Mouse (Mus musculus) left cerebral cortex, postnatal 10 days (tissue): ENCODE data around the gene Nrip3. TPM values are rescaled to one million over a fixed set of nuclear protein-coding genes. Genes with fewer than 3 reads are reported as not detected.

Source experiments
- DNase-seq, 2 experiments: peaks; one replicate each; pipeline ENCODE4 v3.0.0; 2021 to 2022; ENCODE audit warnings: low spot score in 2 of 2, mixed read lengths in 1 of 2; ENCODE audit errors: extremely low spot score in 1 of 2
- intact Hi-C: fragments of 180-260 bp; cut with DNase I; formaldehyde crosslinking; loops from one replicate; pipeline ENCODE4 v1.15.1; 2025
- total RNA-seq, 2 experiments: library from RNA; stranded (reverse); gene quantifications; 2 replicates each; pipeline ENCODE4 v1.2.3; 2021

The Nrip3 gene
- total RNA-seq, 2 experiments from 2014 or later = 81.7 to 83.3 TPM

- intact Hi-C loops = no loop called here
- no peak for DNase-seq
Measured at GRCm38 (mm10) chr7:109781087-109781469, 747 bp downstream of the Nrip3 start.

- intact Hi-C loops = no loop called here
- no peak for DNase-seq
Measured at GRCm38 (mm10) chr7:109772251-109772650, 9.6 kb downstream of the Nrip3 start.

DNA sequence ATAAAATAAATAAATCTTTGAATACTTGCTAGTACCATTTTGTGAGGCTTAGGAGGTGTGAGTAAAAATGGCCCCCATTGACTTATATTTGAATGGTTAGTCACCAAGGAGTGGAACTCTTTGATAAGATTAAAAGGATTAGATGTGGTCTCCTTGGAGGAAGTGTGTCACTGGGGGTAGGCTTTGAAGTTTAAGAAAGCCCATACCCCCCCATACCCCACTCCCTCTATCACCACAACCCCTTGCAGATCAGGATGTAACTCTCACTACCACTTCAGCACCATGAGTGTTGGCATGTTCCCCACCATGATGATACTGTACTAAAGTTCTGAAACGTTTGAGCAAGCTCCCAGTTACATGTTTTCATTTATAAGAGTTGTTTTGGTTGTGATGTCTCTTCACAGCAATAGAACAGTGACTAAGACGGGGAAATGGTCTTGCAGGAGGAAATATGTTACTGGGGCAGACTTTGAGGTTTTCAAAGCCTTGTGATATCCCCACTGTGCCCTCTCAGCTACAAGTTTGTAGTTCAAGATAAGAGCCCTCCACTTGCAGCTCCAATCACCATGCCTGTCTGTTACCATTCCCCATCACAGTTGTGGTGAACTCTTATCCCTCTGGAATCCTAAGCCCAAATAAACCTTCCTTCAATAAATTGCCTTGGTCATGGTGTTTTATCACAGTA lies 13.0 kb downstream of the Nrip3 start:
- DNase-seq = no peak
- intact Hi-C loops = no loop called here

GRCm38 (mm10) chr7:109767575-109768350 lies 14.1 kb downstream of the Nrip3 start:
- DNase-seq = no peak
- intact Hi-C loops = no loop called here

- intact Hi-C loops = no loop called here
- DNase-seq = no peak
Measured at GRCm38 (mm10) chr7:109764009-109764408, 17.8 kb downstream of the Nrip3 start.

- intact Hi-C loops = no loop called here
- no peak for DNase-seq
Measured at GRCm38 (mm10) chr7:109756291-109756690, 25.5 kb downstream of the Nrip3 start.

- intact Hi-C loops = no loop called here
- DNase-seq = no peak
Measured at GRCm38 (mm10) chr7:109754034-109754433, 27.8 kb downstream of the Nrip3 start.

GRCm38 (mm10) chr7:109752008-109752925 lies 29.6 kb downstream of the Nrip3 start, which contains the start of gene Tmem9b:
Gene Tmem9b, minus strand, starts transcription at chr7:109752875.
- peak; percentile 65 to 91 for DNase-seq
- intact Hi-C loops = no loop called here

- intact Hi-C loops = no loop called here
- no peak for DNase-seq
Measured at GRCm38 (mm10) chr7:109751427-109752007, 30.3 kb downstream of the Nrip3 start.

DNA sequence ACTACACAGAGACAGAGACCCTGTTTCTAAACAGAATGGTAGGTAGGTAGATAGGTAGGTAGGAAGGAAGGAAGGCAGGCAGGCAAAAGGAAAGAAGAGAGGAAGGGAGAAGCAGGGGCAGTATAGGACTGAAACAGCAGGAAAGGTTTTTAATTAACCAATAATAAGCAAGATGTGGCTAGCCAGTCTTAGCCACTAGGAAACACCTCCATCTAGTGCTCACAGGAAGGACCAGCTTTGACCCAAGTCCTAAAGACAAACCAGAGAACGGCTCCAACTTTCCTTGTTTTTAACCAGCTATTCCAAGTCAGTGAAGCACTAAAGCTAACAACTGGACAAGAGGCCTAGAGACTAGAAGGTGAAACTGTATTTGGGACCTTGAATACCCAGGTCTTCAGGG lies 34.1 kb downstream of the Nrip3 start:
- no peak for DNase-seq
- intact Hi-C loops = no loop called here

- intact Hi-C loops = no loop called here
Measured at GRCm38 (mm10) chr7:109741703-109742102, 40.1 kb downstream of the Nrip3 start.

GRCm38 (mm10) chr7:109741060-109741459 lies 40.8 kb downstream of the Nrip3 start:
- intact Hi-C loops = no loop called here
- no peak for DNase-seq

More at GRCm38 (mm10) chr7:109741703-109742102, 40.1 kb downstream of the Nrip3 start:
- no peak for DNase-seq

- intact Hi-C loops = no loop called here
- no peak for DNase-seq
Measured at GRCm38 (mm10) chr7:109739822-109740370, 41.9 kb downstream of the Nrip3 start.

GRCm38 (mm10) chr7:109734806-109735205 lies 47.0 kb downstream of the Nrip3 start:
- intact Hi-C loops = no loop called here
- DNase-seq = no peak

GRCm38 (mm10) chr7:109731626-109732025 lies 50.2 kb downstream of the Nrip3 start, which contains the start of gene Ascl3:
Gene Ascl3, minus strand, starts transcription at chr7:109731726.
- DNase-seq = no peak
- intact Hi-C loops = no loop called here

GRCm38 (mm10) chr7:109723697-109724096 lies 58.1 kb downstream of the Nrip3 start, which contains the start of gene BC051019:
Gene BC051019, minus strand, starts transcription at chr7:109723850.
- DNase-seq = no peak
- intact Hi-C loops = no loop called here

DNA sequence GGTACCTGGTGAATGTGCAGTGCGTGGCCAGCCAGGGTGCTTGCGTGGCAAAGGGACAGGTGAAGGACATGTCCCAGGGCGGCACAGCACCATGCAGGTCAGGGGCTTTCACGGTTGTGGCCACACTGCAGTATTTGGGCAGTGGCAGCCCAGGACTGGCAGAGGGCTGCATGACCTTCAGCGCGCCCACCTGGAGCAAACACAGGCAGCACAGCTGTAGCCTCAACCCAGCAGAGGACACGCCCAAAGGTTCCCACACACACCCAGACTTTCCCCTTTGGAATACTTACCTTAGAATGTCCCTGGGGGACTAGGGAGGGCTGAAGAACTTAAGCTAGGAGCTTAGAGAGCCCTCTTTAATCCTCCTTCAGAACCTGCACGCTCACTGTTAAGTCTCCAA lies 58.7 kb downstream of the Nrip3 start:
- DNase-seq = no peak
- intact Hi-C loops = no loop called here

GRCm38 (mm10) chr7:109722618-109723017 lies 59.2 kb downstream of the Nrip3 start:
- DNase-seq = no peak
- intact Hi-C loops = no loop called here
